Mouse (Mus musculus) cerebellum, postnatal 36 days (tissue): Measurements from ENCODE around the gene Tec.
A peak's percentile ranks its signal among the peaks of the same experiment; 100 is the strongest.

Experiments used
- DNase-seq, 2 experiments: peaks; one replicate each; pipeline ENCODE4 v3.0.0; 2021 to 2022; ENCODE audit warnings: mixed read lengths in 2 of 2

Tec gene

DNA sequence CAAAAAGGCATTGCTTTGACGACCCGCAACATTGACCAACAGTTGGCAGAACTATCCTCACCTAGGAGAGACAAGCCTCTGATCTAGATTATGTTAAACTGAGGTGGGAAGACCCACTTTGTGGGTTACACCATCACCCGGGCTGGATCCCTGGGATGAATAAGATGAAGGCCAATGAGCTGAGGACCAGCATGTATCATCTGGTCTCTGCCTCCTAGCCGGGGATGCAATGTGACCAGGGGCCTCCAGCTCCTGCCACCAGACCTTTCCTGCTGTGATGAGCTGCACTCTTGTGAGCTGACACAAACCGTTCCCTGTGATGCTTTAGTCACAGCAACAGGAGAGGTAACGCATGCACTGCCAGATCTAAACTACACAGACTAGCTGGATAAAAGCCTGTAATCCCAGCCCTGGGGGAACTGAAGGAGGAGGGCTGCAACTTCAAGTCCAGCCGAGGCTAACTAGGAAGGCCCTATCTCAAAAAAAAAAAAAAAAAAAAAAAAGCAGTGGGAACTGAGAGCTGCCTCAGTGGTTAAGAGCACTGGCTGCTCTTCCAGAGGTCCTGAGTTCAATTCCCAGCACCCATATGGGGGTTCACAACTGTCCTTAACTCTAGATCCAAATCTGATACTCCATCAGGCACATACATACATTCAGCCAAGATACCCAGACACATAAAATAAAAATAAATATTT is 15.8 kb downstream of the Tec start:
- no peak for DNase-seq

GRCm38 (mm10) chr5:72851674-72852098 is 16.6 kb downstream of the Tec start:
- no peak for DNase-seq

DNA sequence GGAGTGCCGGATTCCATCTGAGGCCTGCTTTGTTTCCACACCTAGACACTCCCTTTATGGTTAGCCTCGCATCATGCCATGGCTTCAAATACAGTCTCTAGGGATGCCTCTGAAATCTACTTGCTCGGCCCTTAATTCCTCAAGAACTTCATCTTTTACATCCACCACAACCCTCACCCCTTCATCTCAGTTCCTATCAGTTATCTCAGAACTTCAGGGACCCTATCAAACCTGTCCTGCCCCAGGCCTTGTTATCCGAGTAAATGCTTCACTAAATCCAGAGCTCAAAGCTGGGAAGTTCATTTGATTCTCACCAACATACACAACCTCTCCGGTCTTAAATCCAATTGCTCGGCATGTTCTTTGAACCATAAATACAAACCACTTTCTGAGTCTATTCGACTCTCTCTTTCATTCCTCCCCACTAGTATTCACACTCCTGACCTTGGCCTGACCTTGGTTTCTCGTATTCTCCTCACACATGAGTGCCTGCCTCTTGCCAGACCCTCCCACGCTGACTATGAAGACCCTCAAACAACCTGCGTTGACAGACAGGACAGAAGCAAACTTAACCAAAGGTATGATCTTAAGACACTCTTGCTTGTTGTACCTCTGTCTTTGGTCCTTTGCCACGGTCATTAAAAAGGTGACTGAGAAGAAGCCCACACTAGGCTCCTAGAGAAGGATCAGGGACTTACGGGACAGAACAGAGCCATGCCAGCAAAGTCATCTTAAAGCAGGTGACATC is 17.2 kb downstream of the Tec start:
- DNase-seq: no peak

DNA sequence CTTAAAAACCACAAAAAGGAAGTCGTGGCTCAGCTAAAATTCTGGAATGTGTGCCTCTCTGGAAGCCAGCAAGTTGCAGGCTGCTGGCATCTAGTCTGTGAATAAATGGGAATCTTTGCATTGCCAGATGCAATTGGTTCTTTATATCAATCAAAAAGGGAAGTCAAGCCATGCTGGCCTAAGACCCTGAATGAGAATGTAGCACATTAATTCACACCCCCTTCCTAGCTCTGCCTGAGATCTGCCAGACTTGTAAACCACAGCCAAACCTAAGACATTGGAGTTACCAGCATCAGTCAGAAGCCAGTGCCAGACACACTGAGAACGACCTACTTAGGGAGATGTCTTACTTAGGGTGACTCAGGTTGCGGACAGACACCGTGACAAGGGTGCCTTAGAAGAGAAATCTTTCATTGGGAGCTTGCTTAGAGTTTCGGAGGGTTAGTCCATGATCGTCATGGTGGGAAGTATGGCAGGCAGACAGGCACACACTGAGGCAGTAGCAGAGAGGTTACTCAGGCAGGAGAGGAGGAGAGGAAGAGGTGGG is 19.3 kb downstream of the Tec start:
- DNase-seq: no peak

GRCm38 (mm10) chr5:72846712-72847111 is 21.6 kb downstream of the Tec start:
- no peak for DNase-seq

DNA sequence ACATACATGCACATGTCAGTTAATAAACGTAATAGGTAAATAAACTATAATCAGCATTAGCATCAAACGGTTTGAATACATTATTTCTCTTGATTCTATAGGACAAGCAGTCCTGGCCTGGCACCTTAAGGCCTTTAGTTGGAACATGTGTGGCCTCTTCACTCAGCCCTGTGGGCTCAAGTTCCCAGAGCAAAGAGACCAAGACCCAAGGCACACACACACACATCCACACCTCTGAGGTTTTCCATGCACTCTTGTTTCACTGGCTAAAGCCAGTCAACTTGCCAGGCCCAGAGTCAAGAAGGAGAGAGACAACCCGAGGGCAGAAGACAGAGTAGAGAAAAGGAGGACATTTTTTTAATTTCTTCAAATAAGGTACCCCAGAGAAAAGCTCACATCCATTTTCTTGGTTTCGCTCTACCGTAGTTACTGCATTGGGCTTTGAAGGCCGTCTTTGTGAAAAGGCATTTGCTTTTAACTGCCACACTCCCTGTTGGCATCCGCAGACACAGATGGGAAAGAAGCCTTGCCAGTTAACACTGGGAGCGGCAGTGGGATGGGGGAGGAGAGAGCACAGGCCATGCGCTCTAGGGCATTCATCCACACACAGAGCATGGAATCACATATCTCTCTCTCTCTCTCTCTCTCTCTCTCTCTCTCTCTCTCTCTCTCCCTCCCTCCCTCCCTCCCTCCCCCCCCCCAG is 22.2 kb downstream of the Tec start:
- peak; percentile 75 for DNase-seq

DNA sequence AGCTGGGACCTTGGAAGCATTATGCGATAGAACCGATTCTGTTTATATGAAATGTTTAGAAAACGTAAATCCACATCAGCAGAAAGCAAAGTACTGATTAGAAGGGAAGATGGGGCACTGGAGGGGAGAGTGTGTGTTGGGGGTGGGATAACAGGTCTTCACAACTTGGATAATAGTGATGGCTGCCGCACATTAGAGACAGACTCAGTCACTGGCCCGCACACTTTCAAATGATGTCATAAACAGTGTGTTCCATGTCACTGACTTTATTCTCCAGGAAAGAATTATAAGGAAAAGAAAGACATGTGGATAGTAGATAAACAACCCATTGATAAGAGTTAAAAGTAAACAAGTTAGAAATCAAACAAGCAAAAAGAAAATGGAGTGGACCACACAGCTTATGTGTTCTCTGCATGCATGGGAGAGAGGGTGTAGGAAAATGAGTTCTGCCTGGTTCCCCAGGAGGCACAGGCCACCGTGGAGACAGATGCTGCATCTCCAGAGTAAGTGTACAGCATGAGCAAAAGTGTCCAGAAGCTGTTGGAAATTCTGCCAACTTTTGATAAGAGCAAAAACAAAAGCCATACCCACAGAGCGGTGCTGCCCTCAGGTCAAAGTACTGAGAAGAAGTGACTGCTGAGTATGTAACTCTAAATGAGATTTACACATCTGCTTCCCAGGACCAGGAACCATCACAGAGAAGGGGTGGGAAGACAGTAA is 23.3 kb downstream of the Tec start:
- DNase-seq: no peak

DNA sequence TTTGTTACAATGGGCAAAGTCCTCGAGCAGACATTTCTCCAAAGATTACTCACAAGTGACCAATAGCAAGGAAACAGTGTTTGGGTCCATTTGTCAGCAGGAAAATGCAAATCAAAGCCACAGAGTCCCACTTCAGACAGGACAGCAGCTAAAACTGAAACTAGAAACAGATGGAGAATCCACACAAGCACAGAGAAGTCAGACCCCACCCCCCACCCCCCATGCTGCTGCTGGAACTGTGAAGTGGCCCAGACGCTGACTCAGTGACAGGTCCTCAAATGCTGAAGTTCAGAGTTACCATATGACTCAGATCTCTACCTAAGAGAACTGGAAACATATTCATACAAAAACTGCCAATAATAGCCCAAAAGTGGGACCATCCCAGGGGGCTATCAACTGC is 24.0 kb downstream of the Tec start:
- no peak for DNase-seq

GRCm38 (mm10) chr5:72839655-72840054 is 28.6 kb downstream of the Tec start:
- DNase-seq: no peak

DNA sequence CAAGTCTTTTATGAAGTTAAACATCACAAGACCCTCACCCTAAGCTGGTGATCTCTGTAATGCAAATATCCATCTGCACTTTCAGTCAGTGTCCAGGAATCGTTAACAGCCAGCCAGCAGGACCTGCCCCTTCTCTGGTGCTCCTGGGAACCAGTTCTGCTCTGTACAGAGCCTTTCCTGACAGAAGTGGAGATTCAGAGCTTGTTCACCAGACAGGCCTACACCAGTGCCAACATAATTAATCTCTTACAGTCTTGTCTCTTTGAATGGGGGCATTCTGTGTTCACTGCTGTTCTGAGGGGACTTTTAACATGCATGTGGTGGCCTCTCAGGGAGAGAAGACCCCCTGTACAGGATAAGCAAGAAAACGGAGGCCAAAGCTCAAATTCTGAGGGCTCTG is 29.3 kb downstream of the Tec start:
- DNase-seq: no peak

DNA sequence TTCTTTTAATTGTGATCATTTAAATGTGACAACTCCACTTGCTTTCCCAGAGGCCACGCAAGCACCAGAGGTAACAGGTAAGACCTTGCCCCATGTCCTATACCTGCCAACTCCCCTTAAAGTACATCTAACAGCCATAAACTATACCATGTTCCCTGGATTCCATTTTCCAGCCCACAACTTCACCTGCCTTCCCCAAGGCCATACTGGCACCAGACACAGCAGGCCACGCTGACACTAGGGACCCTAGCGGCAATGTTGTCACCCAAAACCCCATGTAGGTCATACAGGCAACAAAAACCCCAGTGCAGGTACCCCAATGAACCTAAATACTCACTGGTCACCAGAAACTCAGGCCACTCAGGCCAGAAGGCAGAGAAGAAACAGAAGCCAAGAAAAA is 32.6 kb downstream of the Tec start:
- no peak for DNase-seq

DNA sequence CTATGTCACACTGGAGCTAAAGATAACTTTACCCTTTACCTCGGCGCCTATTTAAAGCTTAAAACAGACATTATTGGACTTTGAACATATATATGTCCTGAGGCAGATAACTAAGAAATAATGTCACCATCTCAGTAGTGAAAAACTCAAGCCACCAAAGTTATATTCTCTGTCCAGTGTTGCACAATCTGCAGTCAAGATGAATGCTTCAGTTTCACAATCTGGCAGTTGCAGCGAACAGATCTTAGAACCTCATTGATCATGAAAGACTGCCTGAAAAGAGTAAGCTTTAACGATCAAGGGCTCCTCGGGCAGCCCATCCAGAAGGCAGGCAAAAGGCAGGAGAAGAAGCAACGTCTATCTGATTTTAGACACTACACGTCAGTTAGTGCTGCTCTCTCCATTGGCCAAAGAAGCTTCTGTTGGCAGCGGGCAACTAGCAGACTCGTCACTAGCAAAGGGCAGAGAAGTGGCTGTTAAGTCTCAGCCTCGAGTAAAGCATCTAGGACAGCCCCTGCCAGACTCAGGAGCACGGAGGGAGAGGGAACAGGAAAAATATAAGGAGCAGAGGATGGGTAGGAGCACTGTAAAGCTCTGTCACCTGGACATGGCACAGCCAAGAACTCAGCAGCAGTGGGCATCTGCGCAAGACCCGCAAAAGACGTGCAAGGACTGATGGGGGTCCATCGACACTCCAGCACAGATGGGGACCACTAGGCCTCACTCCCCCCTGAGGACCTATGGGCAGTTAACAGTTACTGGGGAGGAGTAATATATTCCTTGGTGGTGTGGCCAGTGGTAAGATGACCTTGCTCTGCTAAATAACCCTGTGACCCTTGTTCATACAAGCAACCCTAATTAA is 35.1 kb downstream of the Tec start:
- no peak for DNase-seq

GRCm38 (mm10) chr5:72832191-72832590 is 36.1 kb downstream of the Tec start:
- DNase-seq: no peak

GRCm38 (mm10) chr5:72830988-72831610 is 37.2 kb downstream of the Tec start:
- DNase-seq: no peak

GRCm38 (mm10) chr5:72829506-72830067 is 38.7 kb downstream of the Tec start:
- DNase-seq: no peak

GRCm38 (mm10) chr5:72828401-72828800 is 39.9 kb downstream of the Tec start:
- DNase-seq: no peak

DNA sequence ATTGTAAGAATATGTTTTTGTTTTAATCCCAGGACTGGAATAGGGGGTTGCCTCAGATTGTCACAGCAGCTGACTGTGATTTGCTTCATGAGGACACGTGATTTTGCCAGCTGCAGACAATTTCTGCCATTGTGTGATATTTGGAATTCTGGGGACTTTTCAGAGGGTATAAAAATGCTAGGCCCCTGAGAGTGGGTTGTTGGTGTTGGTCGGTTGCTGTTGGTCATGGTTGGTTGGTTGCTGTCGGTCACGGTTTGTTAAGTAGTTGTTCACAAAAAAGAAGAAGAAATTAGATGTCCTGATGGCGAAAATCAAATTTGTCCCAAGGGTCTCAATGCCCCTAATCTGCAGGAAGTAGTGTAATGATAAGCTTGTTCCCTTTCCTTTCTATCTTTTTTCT is 40.8 kb downstream of the Tec start:
- DNase-seq: no peak

DNA sequence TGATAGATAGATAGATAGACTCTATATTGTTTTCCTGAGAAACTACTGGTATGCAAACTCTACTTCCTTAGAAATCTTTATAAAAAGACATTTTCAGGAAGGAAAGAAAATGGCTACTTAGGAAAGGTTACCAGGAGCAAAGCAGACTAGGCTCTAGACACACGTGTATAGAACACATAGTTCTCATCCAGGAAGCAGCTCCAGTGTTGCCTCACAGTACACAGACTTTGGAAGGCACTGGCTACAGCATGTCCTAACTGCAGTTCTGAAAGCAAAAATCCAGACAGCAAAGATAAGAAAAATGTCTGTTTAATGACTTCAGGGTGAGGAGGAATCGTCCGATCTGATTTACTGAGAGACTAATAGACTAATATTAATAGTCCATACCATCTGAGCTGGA is 41.8 kb downstream of the Tec start:
- DNase-seq: no peak

- DNase-seq: no peak
Measured at GRCm38 (mm10) chr5:72820651-72821050, 47.6 kb downstream of the Tec start.

DNA sequence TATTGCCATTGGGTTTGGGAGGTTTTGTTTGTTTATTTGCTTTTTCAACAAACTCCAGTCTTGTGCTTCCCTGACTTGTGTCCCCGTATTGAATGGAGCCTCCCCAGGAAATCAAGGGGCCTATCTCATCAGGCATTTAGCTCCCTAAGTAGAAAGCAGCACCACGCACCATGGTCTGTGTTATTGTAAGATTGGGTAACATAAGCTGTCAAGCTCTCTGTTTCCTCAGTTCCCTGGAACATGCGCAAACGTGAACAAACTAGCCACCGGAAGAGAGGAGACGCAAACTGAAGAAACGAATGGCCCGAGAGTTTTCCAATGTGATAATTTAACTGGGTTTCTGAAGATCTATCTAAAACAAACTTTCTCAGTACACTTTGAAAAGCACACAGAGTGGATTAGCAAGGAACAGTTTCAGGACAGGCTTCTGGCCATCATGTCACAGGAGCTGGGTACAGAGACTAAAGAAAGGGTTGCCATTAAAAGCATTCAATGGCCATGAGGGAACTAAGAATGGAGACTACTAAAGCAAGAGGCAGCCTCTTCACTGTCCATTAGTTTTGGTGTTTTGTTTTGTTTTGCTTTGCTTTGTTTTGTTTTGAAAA is 48.1 kb downstream of the Tec start:
- no peak for DNase-seq
